Mouse (Mus musculus) left cerebral cortex, postnatal 4 days (tissue): Measurements from ENCODE around the gene Hspe1. TPM values are rescaled to one million over a fixed set of nuclear protein-coding genes. Genes with fewer than 3 reads are reported as not detected.

Source experiments
- DNase-seq: peaks from one replicate; pipeline ENCODE4 v3.0.0-alpha.2; 2022
- intact Hi-C: fragments of 180-260 bp; cut with DNase I; formaldehyde crosslinking; loops from one replicate; pipeline ENCODE4 v1.15.1; 2025
- total RNA-seq, 2 experiments: library from RNA; stranded (reverse); gene quantifications; 2 replicates each; pipeline ENCODE4 v1.2.3; 2021

Hspe1 gene
- total RNA-seq, 2 experiments from 2014 or later = 109 to 118 TPM

- intact Hi-C loops = no loop called here
- no peak for DNase-seq
Measured at GRCm38 (mm10) chr1:55131424-55132014, 43.6 kb downstream of the Hspe1 start.

GRCm38 (mm10) chr1:55132308-55132707 is 44.4 kb downstream of the Hspe1 start:
- intact Hi-C loops = no loop called here
- no peak for DNase-seq

GRCm38 (mm10) chr1:55133173-55133572 is 45.2 kb downstream of the Hspe1 start:
- intact Hi-C loops = no loop called here
- no peak for DNase-seq

GRCm38 (mm10) chr1:55134301-55134700 is 46.4 kb downstream of the Hspe1 start:
- no peak for DNase-seq
- intact Hi-C loops = no loop called here

GRCm38 (mm10) chr1:55135846-55136245 is 47.9 kb downstream of the Hspe1 start:
- no peak for DNase-seq
- intact Hi-C loops = no loop called here

Other genes starting within 250 kb of the Hspe1 start
- 10 to 100 TPM; 88.1 to 88.4 TPM for gene Ankrd44, start 161.7 kb upstream of the Hspe1 start, total RNA-seq
- 100 to 1,000 TPM; 190 to 193 TPM for gene Sf3b1, start 60.7 kb upstream of the Hspe1 start, total RNA-seq
- gene Coq10b, start 35.4 kb upstream of the Hspe1 start, total RNA-seq = 10 to 100 TPM; 18.9 to 20.0 TPM
- 100 to 1,000 TPM; 187 to 191 TPM for gene Hspd1, start 111 bp downstream of the Hspe1 start, total RNA-seq
- 10 to 100 TPM; 77.6 to 79.9 TPM for gene Mob4, start 43.1 kb downstream of the Hspe1 start, total RNA-seq
- 10 to 100 TPM; 13.0 to 13.6 TPM for gene Rftn2, start 138.7 kb downstream of the Hspe1 start, total RNA-seq
- 10 to 100 TPM; 16.8 to 20.0 TPM for gene Mars2, start 149.0 kb downstream of the Hspe1 start, total RNA-seq